Mouse (Mus musculus) limb, embryonic 11.5 days (tissue): Measurements from ENCODE around the gene Sec23ip. TPM values are rescaled to one million over a fixed set of nuclear protein-coding genes. Genes with fewer than 3 reads are reported as not detected.
A peak's percentile ranks its signal among the peaks of the same experiment; 100 is the strongest.

Experiments used
- ATAC-seq: fragments of 200-750 bp; cut with Nextera tagmentation; 2 replicates; pipeline ENCODE4 v1.8.0; 2017; ENCODE audit warnings: low read depth; ENCODE audit not compliant: insufficient number of reproducible peaks, low FRiP score, low TSS enrichment
- DNase-seq: peaks from one replicate; pipeline ENCODE4 v3.0.0-alpha.2; 2015; ENCODE audit warnings: low spot score
- H3K27ac ChIP-seq: fragments of 300-500 bp; sonication (generic); replicated peaks from 2 replicates; pipeline ENCODE4 v1.5.1; 2014; ENCODE audit warnings: low read depth, mild to moderate bottlenecking, low read length
- H3K27me3 ChIP-seq: fragments of 300-500 bp; sonication (generic); 2 replicates; pipeline ENCODE4 v1.6.1; 2014; ENCODE audit warnings: mild to moderate bottlenecking, low read length, mixed read lengths; ENCODE audit not compliant: control insufficient read depth, insufficient read depth
- H3K36me3 ChIP-seq: fragments of 300-500 bp; sonication (generic); 2 replicates; pipeline ENCODE4 v1.6.1; 2014; ENCODE audit warnings: mild to moderate bottlenecking, low read length, moderate library complexity, mixed read lengths; ENCODE audit not compliant: control insufficient read depth, insufficient read depth
- H3K4me1 ChIP-seq: fragments of 300-500 bp; sonication (generic); 2 replicates; pipeline ENCODE4 v1.6.1; 2014; ENCODE audit warnings: low read length, mixed read lengths; ENCODE audit not compliant: control insufficient read depth, insufficient read depth
- H3K4me2 ChIP-seq: fragments of 300-500 bp; sonication (generic); 2 replicates; pipeline ENCODE4 v1.6.1; 2014; ENCODE audit warnings: low read depth, mild to moderate bottlenecking, moderate library complexity; ENCODE audit not compliant: severe bottlenecking
- H3K4me3 ChIP-seq: fragments of 300-500 bp; sonication (generic); 2 replicates; pipeline ENCODE4 v1.5.1; 2014; ENCODE audit warnings: low read depth, low read length
- H3K9ac ChIP-seq: fragments of 300-500 bp; sonication (generic); 2 replicates; pipeline ENCODE4 v1.6.1; 2014; ENCODE audit warnings: mild to moderate bottlenecking, low read length
- H3K9me3 ChIP-seq: fragments of 300-500 bp; sonication (generic); 2 replicates; pipeline ENCODE4 v1.6.1; 2016; ENCODE audit warnings: low read length; ENCODE audit not compliant: control insufficient read depth
- WGBS: fragments of 180-500 bp; shearing (Covaris S2); extraction: QIAGEN DNeasy Blood & Tissue Kit; methylation state at CpG from one replicate; pipeline ENCODE4 v1.1.7; 2014; 5-methylcytosine and 5-hydroxymethylcytosine counted together
- polyA plus RNA-seq: library from polyadenylated mRNA; unstranded; fragments of >200 nt; fragmentation: Nextera tagmentation; extraction: Ambion mirVana; gene quantifications from 2 replicates; pipeline ENCODE4 v1.2.1, GENCODE M21; 2014

The Sec23ip gene
- polyA plus RNA-seq, 1 experiment from 2014 or later: 41.8 TPM

GRCm38 (mm10) chr7:128728738-128729137 lies 16.0 kb upstream of the Sec23ip start:
- no peak overlapping the region for H3K4me2 ChIP-seq
- 93% methylated on average over 10 of the region's 10 CpGs for WGBS
- no peak for ATAC-seq

GRCm38 (mm10) chr7:128731585-128731984 lies 13.2 kb upstream of the Sec23ip start:
- no peak overlapping the region for H3K4me3 ChIP-seq
- H3K9me3 ChIP-seq: no peaks in the 10 kb centered on the region
- ATAC-seq (no peak), DNase-seq (no peak)
- H3K4me1 ChIP-seq: no peaks in the 10 kb centered on the region
- H3K27ac ChIP-seq: no peak overlapping the region
- 80% methylated on average over 2 of the region's 2 CpGs for WGBS
- no peaks in the 10 kb centered on the region for H3K36me3 ChIP-seq
- H3K27me3 ChIP-seq: no peaks in the 10 kb centered on the region
- no peak overlapping the region for H3K9ac ChIP-seq
- no peak overlapping the region for H3K4me2 ChIP-seq

More at GRCm38 (mm10) chr7:128728738-128729137, 16.0 kb upstream of the Sec23ip start:
- no peak overlapping the region for H3K9ac ChIP-seq
- no peaks in the 10 kb centered on the region for H3K9me3 ChIP-seq
- H3K27me3 ChIP-seq: no peaks in the 10 kb centered on the region
- no peak for DNase-seq
- 0 out of 2 replicates have a peak, but pooled peaks cover 2% of the 10 kb centered on the region for H3K4me1 ChIP-seq
- no peak overlapping the region for H3K4me3 ChIP-seq
- no peak overlapping the region for H3K27ac ChIP-seq
- no peaks in the 10 kb centered on the region for H3K36me3 ChIP-seq

- Histone ChIP-seq H3K27ac (no peak overlapping the region), H3K27me3 (no peaks in the 10 kb centered on the region), H3K4me3 (no peak overlapping the region; the same call in 1 of the 2 replicates), H3K4me2 (peak overlapping the region; percentile 74; the same call in 1 of the 2 replicates), H3K9me3 (no peaks in the 10 kb centered on the region), H3K36me3 (no peaks in the 10 kb centered on the region), H3K9ac (no peak overlapping the region), H3K4me1 (peaks cover 7% of the 10 kb centered on the region; the same call in 1 of the 2 replicates)
- no peak for ATAC-seq
- DNase-seq: no peak
- WGBS: 80% methylated on average over 5 of the region's 5 CpGs
Measured at GRCm38 (mm10) chr7:128738041-128738440, 6.7 kb upstream of the Sec23ip start.

- DNase-seq (no peak), ATAC-seq (no peak)
- no peaks in the 10 kb centered on the region for H3K36me3 ChIP-seq
- peak overlapping the region; percentile 74 for H3K4me2 ChIP-seq
- no peaks in the 10 kb centered on the region for H3K27me3 ChIP-seq
- H3K9ac ChIP-seq: peak overlapping the region; percentile 97
- H3K4me1 ChIP-seq: peaks cover 7% of the 10 kb centered on the region; the same call in 1 of the 2 replicates
- WGBS: 3% methylated on average over 15 of the region's 15 CpGs
- H3K9me3 ChIP-seq: no peaks in the 10 kb centered on the region
- peak overlapping the region; percentile 76 for H3K4me3 ChIP-seq
- H3K27ac ChIP-seq: no peak overlapping the region
Measured at GRCm38 (mm10) chr7:128739116-128739461, 5.7 kb upstream of the Sec23ip start.

- ATAC-seq: peak; percentile 14; the same call in 1 of the 2 replicates
- Histone ChIP-seq H3K27ac (peak overlapping the region; percentile 72), H3K9ac (peak overlapping the region; percentile 97), H3K4me2 (peak overlapping the region; percentile 74), H3K27me3 (no peaks in the 10 kb centered on the region), H3K36me3 (no peaks in the 10 kb centered on the region), H3K9me3 (no peaks in the 10 kb centered on the region), H3K4me3 (peak overlapping the region; percentile 76), H3K4me1 (peaks cover 7% of the 10 kb centered on the region; the same call in 1 of the 2 replicates)
- DNase-seq: peak; percentile 63
- under 1% methylated on average over 64 of the region's 80 CpGs for WGBS
Measured at GRCm38 (mm10) chr7:128739462-128740277, 5.1 kb upstream of the Sec23ip start.

- Histone ChIP-seq H3K4me1 (peaks cover 7% of the 10 kb centered on the region), H3K36me3 (no peaks in the 10 kb centered on the region), H3K9ac (peak within 1 kb of the TSS; percentile 97), H3K4me3 (peak within 1 kb of the TSS; percentile 76), H3K27ac (peak within 1 kb of the TSS; percentile 72), H3K4me2 (peak within 1 kb of the TSS; percentile 74), H3K9me3 (no peaks in the 10 kb centered on the region), H3K27me3 (no peaks in the 10 kb centered on the region)
- DNase-seq: peak; percentile 98
- peak; percentile 83 for ATAC-seq
- under 1% methylated on average over 32 of the region's 35 CpGs for WGBS
Measured at GRCm38 (mm10) chr7:128740334-128740733, 4.4 kb upstream of the Sec23ip start, which contains the start of gene Mcmbp. Gene Mcmbp, minus strand, starts transcription at chr7:128740495.

GRCm38 (mm10) chr7:128743898-128744297 lies 845 bp upstream of the Sec23ip start:
- H3K4me3 ChIP-seq: no peak overlapping the region
- no peak for ATAC-seq
- H3K36me3 ChIP-seq: peaks cover 2% of the 10 kb centered on the region; the same call in 1 of the 2 replicates
- no peak overlapping the region for H3K9ac ChIP-seq
- 67% methylated on average over 2 of the region's 2 CpGs for whole genome bisulfite sequencing
- no peaks in the 10 kb centered on the region for H3K9me3 ChIP-seq
- 0 out of 2 replicates have a peak overlapping the region, but pooled peaks have one; percentile 51 for H3K4me2 ChIP-seq
- no peaks in the 10 kb centered on the region for H3K27me3 ChIP-seq
- H3K27ac ChIP-seq: no peak overlapping the region
- DNase-seq: no peak
- H3K4me1 ChIP-seq: peaks cover 12% of the 10 kb centered on the region

GRCm38 (mm10) chr7:128746151-128746550 lies 1.4 kb downstream of the Sec23ip start:
- no peak overlapping the region for H3K9ac ChIP-seq
- H3K4me3 ChIP-seq: peak overlapping the region; percentile 91; the same call in 1 of the 2 replicates
- H3K9me3 ChIP-seq: no peaks in the 10 kb centered on the region
- DNase-seq: no peak
- peak overlapping the region; percentile 57 for H3K4me2 ChIP-seq
- peaks cover 10% of the 10 kb centered on the region for H3K4me1 ChIP-seq
- no peak for ATAC-seq
- H3K36me3 ChIP-seq: peaks cover 10% of the 10 kb centered on the region
- no peak overlapping the region for H3K27ac ChIP-seq
- no peaks in the 10 kb centered on the region for H3K27me3 ChIP-seq
- 91% methylated on average over 10 of the region's 10 CpGs for WGBS
